Mouse (Mus musculus) urinary bladder, postnatal 4 days (tissue): Measurements from ENCODE around the gene Pitpnc1.

Source experiments
- DNase-seq, 2 experiments: peaks; one replicate each; pipeline ENCODE4 v3.0.0; 2021 to 2022; ENCODE audit warnings: low spot score in 2 of 2

Gene Pitpnc1

GRCm38 (mm10) chr11:107241678-107242077 is 228.8 kb downstream of the Pitpnc1 start:
- DNase-seq, result no peak

GRCm38 (mm10) chr11:107238506-107238905 is 232.0 kb downstream of the Pitpnc1 start:
- no peak for DNase-seq

GRCm38 (mm10) chr11:107237532-107237931 is 233.0 kb downstream of the Pitpnc1 start:
- DNase-seq, result no peak

GRCm38 (mm10) chr11:107233252-107233890 is 237.1 kb downstream of the Pitpnc1 start:
- DNase-seq, result no peak

GRCm38 (mm10) chr11:107230128-107230527 is 240.4 kb downstream of the Pitpnc1 start:
- no peak for DNase-seq

GRCm38 (mm10) chr11:107226431-107226830 is 244.1 kb downstream of the Pitpnc1 start:
- DNase-seq, result no peak

GRCm38 (mm10) chr11:107226013-107226412 is 244.5 kb downstream of the Pitpnc1 start:
- no peak for DNase-seq

- DNase-seq, result no peak
Observed at GRCm38 (mm10) chr11:107225301-107225700, 245.2 kb downstream of the Pitpnc1 start.

GRCm38 (mm10) chr11:107223667-107224214 is 246.8 kb downstream of the Pitpnc1 start:
- no peak for DNase-seq

- DNase-seq, result no peak
Observed at GRCm38 (mm10) chr11:107223169-107223561, 247.3 kb downstream of the Pitpnc1 start.

- DNase-seq, result no peak
Observed at GRCm38 (mm10) chr11:107222531-107223168, 247.8 kb downstream of the Pitpnc1 start.

GRCm38 (mm10) chr11:107215111-107215510 is 255.4 kb downstream of the Pitpnc1 start:
- DNase-seq, result no peak

- DNase-seq, result no peak
Observed at GRCm38 (mm10) chr11:107213745-107214144, 256.8 kb downstream of the Pitpnc1 start.

- DNase-seq, result no peak
Observed at GRCm38 (mm10) chr11:107209818-107210217, 260.7 kb downstream of the Pitpnc1 start.

GRCm38 (mm10) chr11:107201773-107202172 is 268.7 kb downstream of the Pitpnc1 start:
- DNase-seq, result no peak

GRCm38 (mm10) chr11:107199281-107199680 is 271.2 kb downstream of the Pitpnc1 start:
- DNase-seq, result no peak

- no peak for DNase-seq
Observed at GRCm38 (mm10) chr11:107195334-107195733, 275.2 kb downstream of the Pitpnc1 start.

- DNase-seq, result no peak
Observed at GRCm38 (mm10) chr11:107190376-107190775, 280.1 kb downstream of the Pitpnc1 start.

GRCm38 (mm10) chr11:107188565-107189552 is 281.6 kb downstream of the Pitpnc1 start, which contains the start of gene Nol11:
Nol11 (minus strand) TSS chr11:107189381.
- peak; percentile 98 for DNase-seq

GRCm38 (mm10) chr11:107183777-107184176 is 286.7 kb downstream of the Pitpnc1 start:
- DNase-seq, result no peak

GRCm38 (mm10) chr11:107161215-107161614 is 309.3 kb downstream of the Pitpnc1 start:
- DNase-seq, result no peak

GRCm38 (mm10) chr11:107159034-107159433 is 311.5 kb downstream of the Pitpnc1 start:
- no peak for DNase-seq
